Mouse (Mus musculus) stomach, postnatal 0 days (tissue): Measurements from ENCODE around the gene Naaladl2. TPM values are rescaled to one million over a fixed set of nuclear protein-coding genes. Genes with fewer than 3 reads are reported as not detected.

Source experiments
- ATAC-seq: fragments of 200-750 bp; cut with Nextera tagmentation; 2 replicates; pipeline ENCODE4 v1.8.0; 2017; ENCODE audit not compliant: low FRiP score, low TSS enrichment
- DNase-seq: peaks from one replicate; pipeline ENCODE4 v3.0.0-alpha.2; 2016; ENCODE audit warnings: low spot score
- H3K27ac ChIP-seq: fragments of 300-500 bp; sonication (generic); replicated peaks from 2 replicates; pipeline ENCODE4 v1.5.1; 2014; ENCODE audit warnings: mild to moderate bottlenecking, control low read depth
- H3K27me3 ChIP-seq: fragments of 300-500 bp; sonication (generic); 2 replicates; pipeline ENCODE4 v1.6.1; 2014; ENCODE audit warnings: low read length; ENCODE audit not compliant: control insufficient read depth, insufficient read depth
- H3K36me3 ChIP-seq: fragments of 300-500 bp; sonication (generic); 2 replicates; pipeline ENCODE4 v1.6.1; 2014; ENCODE audit warnings: low read length, mixed read lengths; ENCODE audit not compliant: control insufficient read depth, insufficient read depth
- H3K4me1 ChIP-seq: fragments of 300-500 bp; sonication (generic); replicated peaks from 2 replicates; pipeline ENCODE4 v1.6.1; 2014; ENCODE audit warnings: antibody characterized with exemption; ENCODE audit not compliant: control insufficient read depth, insufficient read depth
- H3K4me2 ChIP-seq: fragments of 300-500 bp; sonication (generic); replicated peaks from 2 replicates; pipeline ENCODE4 v1.6.1; 2014; ENCODE audit warnings: low read depth, mild to moderate bottlenecking, control low read depth, moderate library complexity
- H3K4me3 ChIP-seq: fragments of 300-500 bp; sonication (generic); 2 replicates; pipeline ENCODE4 v1.5.1; 2014; ENCODE audit warnings: low read depth, low read length, control low read depth
- H3K9ac ChIP-seq: fragments of 300-500 bp; sonication (generic); 2 replicates; pipeline ENCODE4 v1.6.1; 2014; ENCODE audit warnings: mild to moderate bottlenecking, low read length, control low read depth, mixed read lengths
- H3K9me3 ChIP-seq: fragments of 300-500 bp; sonication (generic); 2 replicates; pipeline ENCODE4 v1.6.1; 2016; ENCODE audit warnings: low read length; ENCODE audit not compliant: control insufficient read depth
- CTCF ChIP-seq: IDR thresholded peaks from 2 replicates; pipeline ENCODE4 v1.5.1; 2016; ENCODE audit warnings: antibody characterized with exemption, low read depth, mild to moderate bottlenecking, moderate library complexity
- EP300 ChIP-seq: optimal IDR thresholded peaks from 2 replicates; pipeline ENCODE3; 2016; ENCODE audit warnings: antibody characterized with exemption
- WGBS: fragments of 180-500 bp; shearing (Covaris S2); extraction: QIAGEN DNeasy Blood & Tissue Kit; methylation state at CpG from one replicate; pipeline ENCODE4 v1.1.7; 2014; 5-methylcytosine and 5-hydroxymethylcytosine counted together
- polyA plus RNA-seq: library from polyadenylated mRNA; unstranded; fragments of >200 nt; fragmentation: Nextera tagmentation; extraction: Ambion mirVana; gene quantifications from 2 replicates; pipeline ENCODE4 v1.2.1, GENCODE M21; 2015

Naaladl2 gene
- polyA plus RNA-seq, 1 experiment from 2014 or later = 5.9 TPM

DNA sequence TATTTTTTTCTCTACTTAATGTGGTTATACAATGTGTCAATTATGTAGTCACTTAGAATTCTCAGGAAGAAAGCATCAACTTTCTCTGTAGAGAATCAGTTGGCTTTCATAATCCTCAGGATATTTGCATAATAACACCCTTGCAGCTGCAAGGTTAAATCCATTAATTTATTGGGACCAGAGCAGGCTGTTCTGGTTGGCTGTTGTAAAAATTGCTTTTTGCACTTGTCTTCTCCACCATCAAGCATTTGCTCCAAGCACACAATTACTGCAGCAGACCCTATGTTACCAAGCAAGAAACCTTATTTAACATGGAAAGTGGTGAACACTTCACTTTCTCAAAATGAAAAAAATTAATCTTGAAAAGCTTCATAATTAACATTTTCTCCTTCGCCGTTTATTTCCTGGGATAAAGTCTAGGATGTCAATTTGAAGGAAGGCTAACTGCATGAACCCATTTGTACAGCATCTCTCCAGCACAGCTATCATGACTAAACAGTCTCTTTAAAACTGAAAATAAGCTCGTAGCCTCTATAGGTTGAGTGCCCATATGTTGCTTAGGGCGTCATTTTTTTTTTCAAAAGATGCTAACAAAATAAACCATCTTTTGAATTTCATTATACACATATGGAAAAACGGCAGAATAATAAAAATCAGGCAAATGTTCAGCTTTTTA is 205.4 kb downstream of the Naaladl2 start:
- Histone ChIP-seq H3K4me2 (no peak overlapping the region), H3K9me3 (no peaks in the 10 kb centered on the region), H3K36me3 (no peaks in the 10 kb centered on the region), H3K4me3 (no peak overlapping the region), H3K9ac (no peak overlapping the region), H3K4me1 (no peaks in the 10 kb centered on the region), H3K27me3 (no peaks in the 10 kb centered on the region), H3K27ac (no peak overlapping the region)
- DNase-seq (no peak), ATAC-seq (no peak)
- TF ChIP-seq EP300 (no peak), CTCF (no peak)
- WGBS = 90% methylated on average over 5 of the region's 5 CpGs

DNA sequence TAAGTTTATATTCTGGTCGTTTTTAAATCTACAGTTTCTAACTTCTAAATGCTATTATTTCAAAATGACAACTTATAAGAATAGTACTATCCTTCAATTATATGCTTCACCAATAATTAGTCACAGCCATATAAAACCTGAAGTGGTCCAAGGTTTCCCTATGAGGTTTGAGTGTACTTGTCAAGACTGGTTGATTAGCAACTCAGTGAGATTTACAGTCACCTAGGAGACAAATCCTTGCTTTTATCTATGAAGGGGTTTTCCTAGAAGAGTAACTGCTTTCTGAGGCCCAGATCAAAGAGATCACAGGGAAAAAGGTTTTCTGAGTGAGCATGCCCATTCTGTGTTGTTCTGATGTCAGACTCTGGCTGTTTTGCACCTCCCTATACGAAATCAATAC is 222.2 kb downstream of the Naaladl2 start:
- DNase-seq (no peak), ATAC-seq (no peak)
- H3K4me2 ChIP-seq = no peak overlapping the region
- H3K27ac ChIP-seq = no peak overlapping the region
- no peaks in the 10 kb centered on the region for H3K4me1 ChIP-seq
- no peaks in the 10 kb centered on the region for H3K27me3 ChIP-seq
- H3K36me3 ChIP-seq = no peaks in the 10 kb centered on the region
- no peak for TF ChIP-seq EP300
- TF ChIP-seq CTCF = no peak
- no peaks in the 10 kb centered on the region for H3K9me3 ChIP-seq
- 42% methylated on average over 2 of the region's 2 CpGs for WGBS
- H3K9ac ChIP-seq = no peak overlapping the region
- no peak overlapping the region for H3K4me3 ChIP-seq

DNA sequence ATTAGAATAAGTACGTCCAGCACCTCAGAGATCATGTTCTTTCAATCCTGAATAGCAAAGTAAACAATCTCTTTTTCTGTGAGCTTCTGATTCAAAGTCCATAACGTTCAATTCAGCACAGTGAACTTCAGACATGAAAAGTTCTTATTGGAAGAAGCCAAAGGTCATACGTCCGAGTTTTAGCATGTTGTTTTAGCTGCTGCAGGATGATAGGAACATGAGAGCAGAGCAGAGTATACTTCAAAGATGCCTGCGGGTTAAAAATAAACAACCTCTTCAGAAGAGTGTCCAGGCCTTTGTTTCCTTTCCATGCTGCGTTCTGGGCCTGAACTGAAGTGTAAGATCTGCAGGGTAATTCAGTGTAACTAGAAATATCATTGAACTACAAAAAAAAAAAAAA is 222.7 kb downstream of the Naaladl2 start:
- WGBS = 28% methylated on average over 6 of the region's 6 CpGs
- DNase-seq (no peak), ATAC-seq (no peak)
- Histone ChIP-seq H3K27me3 (no peaks in the 10 kb centered on the region), H3K9ac (no peak overlapping the region), H3K36me3 (no peaks in the 10 kb centered on the region), H3K27ac (no peak overlapping the region), H3K4me1 (no peaks in the 10 kb centered on the region), H3K4me2 (no peak overlapping the region), H3K4me3 (no peak overlapping the region), H3K9me3 (no peaks in the 10 kb centered on the region)
- TF ChIP-seq CTCF (no peak), EP300 (no peak)

DNA sequence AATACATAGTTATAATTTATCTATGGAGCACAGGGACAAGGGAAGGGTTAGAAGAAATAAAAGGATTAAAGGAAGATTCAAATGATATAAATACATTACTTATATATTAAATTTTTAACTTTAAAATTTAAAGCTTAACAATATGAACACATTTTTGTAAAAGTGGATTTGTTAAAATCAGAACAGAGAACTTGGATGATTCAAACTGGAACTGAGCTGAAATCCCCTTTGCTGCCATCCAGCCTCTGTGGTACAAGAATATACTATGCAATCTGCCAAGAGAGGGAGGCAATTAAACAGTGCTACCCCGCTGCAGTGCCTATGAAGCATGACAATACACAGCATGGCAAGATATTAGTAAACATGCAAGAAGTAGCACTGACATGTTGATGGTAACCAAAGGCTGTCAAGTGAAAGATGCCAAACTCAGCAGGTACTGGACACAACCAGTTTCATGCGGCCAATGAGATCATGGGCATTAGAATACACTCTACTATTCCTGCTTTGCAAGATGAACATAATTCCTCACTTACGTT is 238.6 kb downstream of the Naaladl2 start:
- H3K4me1 ChIP-seq = no peaks in the 10 kb centered on the region
- H3K9me3 ChIP-seq = no peaks in the 10 kb centered on the region
- WGBS = 84% methylated on average over 3 of the region's 3 CpGs
- H3K27ac ChIP-seq = no peak overlapping the region
- ATAC-seq (no peak), DNase-seq (no peak)
- no peak overlapping the region for H3K4me2 ChIP-seq
- H3K9ac ChIP-seq = no peak overlapping the region
- H3K36me3 ChIP-seq = no peaks in the 10 kb centered on the region
- TF ChIP-seq CTCF = no peak
- no peak for TF ChIP-seq EP300
- H3K27me3 ChIP-seq = no peaks in the 10 kb centered on the region
- H3K4me3 ChIP-seq = no peak overlapping the region

DNA sequence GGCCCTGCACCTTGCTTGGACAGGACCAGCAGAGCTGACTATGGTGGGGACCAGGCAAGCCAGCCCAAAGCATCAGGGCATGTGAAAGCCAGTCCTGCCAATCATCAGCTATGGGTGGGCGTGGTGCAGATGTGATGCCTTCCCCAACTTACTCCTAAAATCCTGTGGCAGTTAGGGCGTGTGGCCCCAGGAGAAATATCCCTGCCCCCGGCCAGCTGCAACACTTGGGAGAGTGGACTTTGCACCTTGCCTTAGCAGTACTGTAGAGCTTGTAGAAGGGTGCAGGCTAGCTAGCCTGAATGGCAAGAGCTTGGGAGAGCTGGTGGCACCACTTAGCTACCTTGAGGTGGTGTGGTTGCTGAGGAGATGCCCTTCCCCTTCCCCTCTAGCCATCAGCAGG is 255.3 kb downstream of the Naaladl2 start:
- DNase-seq (peak; percentile 13), ATAC-seq (no peak)
- Histone ChIP-seq H3K9ac (no peak overlapping the region), H3K4me2 (no peak overlapping the region), H3K4me3 (no peak overlapping the region), H3K4me1 (no peaks in the 10 kb centered on the region), H3K36me3 (no peaks in the 10 kb centered on the region), H3K27ac (no peak overlapping the region), H3K9me3 (no peaks in the 10 kb centered on the region), H3K27me3 (no peaks in the 10 kb centered on the region)
- WGBS = 74% methylated on average over 3 of the region's 3 CpGs
- TF ChIP-seq EP300 = no peak

DNA sequence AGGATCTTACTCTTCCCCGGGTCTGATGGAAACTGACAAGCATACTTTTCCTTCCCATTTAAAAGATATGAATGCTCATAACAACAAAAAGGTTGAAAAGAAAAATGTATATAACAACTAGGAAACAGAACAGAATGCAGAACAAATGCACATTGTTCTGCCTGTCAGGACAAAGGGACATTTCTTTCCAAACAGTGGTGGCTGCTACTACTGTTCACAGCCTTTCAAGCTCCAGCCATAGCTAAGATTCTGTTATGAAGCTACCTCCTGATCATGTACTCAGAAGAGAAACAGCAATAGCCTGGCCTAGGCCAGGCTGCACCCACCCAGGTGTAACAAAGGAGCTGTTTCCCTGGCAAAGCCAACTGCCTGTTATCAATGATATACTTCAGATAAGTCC is 271.8 kb downstream of the Naaladl2 start:
- H3K27ac ChIP-seq = no peak overlapping the region
- no peak overlapping the region for H3K4me2 ChIP-seq
- 81% methylated on average over 1 of the region's 1 CpGs for WGBS
- ATAC-seq (no peak), DNase-seq (no peak)
- H3K4me3 ChIP-seq = no peak overlapping the region
- no peaks in the 10 kb centered on the region for H3K9me3 ChIP-seq
- TF ChIP-seq EP300 = no peak
- no peak for TF ChIP-seq CTCF
- H3K9ac ChIP-seq = no peak overlapping the region
- H3K4me1 ChIP-seq = no peaks in the 10 kb centered on the region
- no peaks in the 10 kb centered on the region for H3K36me3 ChIP-seq
- H3K27me3 ChIP-seq = no peaks in the 10 kb centered on the region
